Mouse (Mus musculus) erythroblast, embryonic 14.5 days (primary cell): ENCODE results near the gene Zfp872.

ENCODE experiments used
- GATA1 ChIP-seq: IDR thresholded peaks from 2 replicates; pipeline ENCODE4 v1.6.1; 2012; ENCODE audit warnings: low read length, inconsistent platforms, mixed read lengths
- TAL1 ChIP-seq: IDR thresholded peaks from 3 replicates; pipeline ENCODE4 v1.6.1; 2012; ENCODE audit warnings: low read length, inconsistent platforms, mixed read lengths

DNA sequence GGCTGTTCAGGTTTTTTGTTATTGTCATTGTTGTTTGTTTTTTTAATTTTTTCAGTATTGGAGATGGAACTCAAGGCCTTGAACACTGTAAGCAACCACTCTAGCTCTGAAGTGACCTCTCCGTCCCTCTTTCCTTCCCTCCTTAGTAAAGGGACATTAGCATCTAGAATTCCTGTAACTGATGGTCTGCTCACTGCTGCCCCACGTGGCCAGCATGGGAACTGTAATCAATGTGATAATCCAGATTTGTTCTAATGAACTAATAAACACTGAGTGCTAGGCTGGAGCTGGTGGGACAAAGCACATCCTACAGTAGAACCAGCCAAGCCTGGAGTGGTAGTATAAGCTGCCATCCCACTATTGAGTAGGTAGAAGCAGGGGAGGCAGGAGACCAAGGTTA lies 49.4 kb upstream of the Zfp872 start:
- TF ChIP-seq GATA1, result no peak
- TF ChIP-seq TAL1, result no peak
